Mouse (Mus musculus) gastrocnemius, postnatal 10 days (tissue): ENCODE results near the gene Mia2. TPM values are rescaled to one million over a fixed set of nuclear protein-coding genes. Genes with fewer than 3 reads are reported as not detected.
"Not testable (repeated sequence)": the region's sequence is repeated elsewhere in the genome, so short reads cannot be mapped to it uniquely, and the experiment has no call there.

Experiments
- DNase-seq: peaks from one replicate; pipeline ENCODE4 v3.0.0; 2021; ENCODE audit warnings: mixed read lengths
- long read RNA-seq, 2 experiments: library from polyadenylated mRNA; stranded (forward); transcript quantifications; one replicate each; pipeline ENCODE4 v2.0.0; 2021
- total RNA-seq, 2 experiments: library from RNA; stranded (reverse); gene quantifications; 2 replicates each; pipeline ENCODE4 v1.2.3; 2021

Gene Mia2
- 10 to 100 TPM; 67.3 to 77.8 TPM for total RNA-seq
- long read RNA-seq, experiment 1, full-length matches to known transcripts: 16 of 56 reads
- long read RNA-seq, experiment 1, partial matches to known transcripts: 0 of 56 reads
- long read RNA-seq, experiment 1, other reads (novel, unspliced or antisense): 40 of 56 reads
- long read RNA-seq, experiment 2, full-length matches to known transcripts: 12 of 50 reads
- long read RNA-seq, experiment 2, partial matches to known transcripts: 0 of 50 reads
- long read RNA-seq, experiment 2, other reads (novel, unspliced or antisense): 38 of 50 reads

DNA sequence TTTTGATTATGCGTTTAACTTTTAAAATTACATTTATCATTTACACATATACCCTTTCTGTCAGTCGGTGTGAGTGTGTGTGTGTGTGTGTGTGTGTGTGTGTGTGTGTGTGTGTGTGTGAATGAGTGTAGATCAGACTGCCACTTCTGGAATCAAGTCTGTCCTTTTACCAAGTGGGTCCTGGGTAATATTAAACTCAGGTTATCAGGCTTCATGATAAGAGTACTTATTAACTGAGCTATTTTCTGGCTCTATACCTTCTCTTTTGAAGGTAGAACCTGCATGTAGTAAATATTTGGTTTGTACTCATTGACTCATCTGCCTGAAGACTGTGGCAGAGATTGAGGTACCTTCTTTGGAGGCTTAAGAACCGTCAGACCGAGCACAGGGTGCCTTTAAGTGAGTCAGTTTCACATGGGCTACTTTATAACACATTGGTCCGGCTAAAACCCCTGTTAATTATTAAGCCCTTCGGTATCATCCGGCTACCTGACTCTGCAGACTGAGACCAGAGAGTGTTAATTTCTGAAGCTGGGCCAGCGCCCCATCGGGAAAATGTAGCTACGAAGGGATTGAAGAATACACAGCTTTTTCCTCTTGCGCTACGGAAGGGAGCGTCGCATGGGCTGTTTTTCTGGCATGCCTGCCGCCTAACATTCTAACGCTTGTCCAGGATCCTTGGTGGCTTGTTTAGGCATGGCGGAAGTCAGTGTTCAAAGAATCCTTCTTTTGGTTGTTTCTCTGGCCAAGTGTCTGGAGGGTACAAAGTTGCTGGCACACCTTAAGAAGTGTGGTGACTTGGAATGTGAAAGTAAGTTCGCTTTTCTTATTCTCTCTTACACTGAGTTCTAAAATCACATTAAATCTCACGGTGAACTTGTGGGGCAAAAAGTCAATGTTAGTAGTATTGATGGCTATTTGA lies at the start of gene Mia2:
Gene Mia2 (plus strand): TSS at position 696 of the 922 bp plus-strand sequence.
- DNase-seq: no peak

DNA sequence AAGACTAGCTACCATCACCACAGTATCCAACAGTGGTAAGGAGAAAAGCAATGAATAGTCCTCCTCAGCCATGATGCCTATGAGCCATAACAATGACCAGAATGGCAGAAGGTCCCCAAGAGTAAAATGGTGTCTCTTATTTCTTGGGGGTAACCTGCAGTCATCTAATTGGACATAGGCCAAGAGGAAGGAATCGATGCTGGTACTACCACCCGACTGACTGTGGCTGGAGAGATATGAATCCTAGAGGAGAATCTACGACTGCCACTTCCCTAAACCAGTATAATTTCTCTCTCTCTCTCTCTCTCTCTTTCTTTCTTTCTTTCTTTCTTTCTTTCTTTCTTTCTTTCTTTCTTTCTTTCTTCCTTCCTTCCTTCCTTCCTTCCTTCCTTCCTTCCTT lies 43.1 kb upstream of the Mia2 start:
- DNase-seq: no peak

DNA sequence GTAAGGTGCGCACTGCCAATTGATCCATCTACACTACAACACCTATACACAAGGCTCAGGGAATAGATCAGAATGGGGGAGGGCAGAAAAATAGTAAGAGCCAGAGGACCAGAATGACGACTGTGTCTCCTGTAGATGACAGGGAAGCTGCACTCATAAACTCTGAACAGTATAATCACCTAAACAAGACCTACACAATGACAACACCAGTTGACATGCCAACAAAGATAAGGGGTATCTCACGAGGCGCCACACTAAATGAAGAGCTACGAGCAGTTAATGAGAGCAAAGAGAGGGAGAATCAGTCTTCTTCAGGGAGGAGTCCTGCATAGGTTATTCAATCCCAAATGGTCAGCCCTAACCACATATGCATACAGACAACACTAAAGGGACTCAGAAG lies 42.4 kb upstream of the Mia2 start:
- DNase-seq: no peak

DNA sequence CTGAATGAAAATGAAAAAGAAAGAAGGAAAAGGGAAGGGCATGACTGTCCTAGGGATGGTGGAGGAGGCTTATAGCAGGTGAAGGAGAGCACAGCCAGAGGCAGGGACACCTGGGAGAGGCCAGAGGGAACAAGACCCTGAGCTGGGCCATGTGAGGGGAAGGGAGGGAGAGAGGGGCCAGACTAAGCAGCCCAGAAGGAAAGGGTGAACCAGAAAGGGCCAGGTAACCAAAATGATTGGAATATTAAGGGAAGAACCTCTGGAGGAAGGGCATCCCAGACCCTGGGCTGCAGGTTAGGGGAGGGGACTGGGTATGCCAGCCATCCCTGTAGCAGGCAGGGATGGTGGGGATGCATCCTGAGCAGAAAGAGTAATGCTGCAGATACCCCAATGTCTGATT lies 41.6 kb upstream of the Mia2 start:
- no peak for DNase-seq

DNA sequence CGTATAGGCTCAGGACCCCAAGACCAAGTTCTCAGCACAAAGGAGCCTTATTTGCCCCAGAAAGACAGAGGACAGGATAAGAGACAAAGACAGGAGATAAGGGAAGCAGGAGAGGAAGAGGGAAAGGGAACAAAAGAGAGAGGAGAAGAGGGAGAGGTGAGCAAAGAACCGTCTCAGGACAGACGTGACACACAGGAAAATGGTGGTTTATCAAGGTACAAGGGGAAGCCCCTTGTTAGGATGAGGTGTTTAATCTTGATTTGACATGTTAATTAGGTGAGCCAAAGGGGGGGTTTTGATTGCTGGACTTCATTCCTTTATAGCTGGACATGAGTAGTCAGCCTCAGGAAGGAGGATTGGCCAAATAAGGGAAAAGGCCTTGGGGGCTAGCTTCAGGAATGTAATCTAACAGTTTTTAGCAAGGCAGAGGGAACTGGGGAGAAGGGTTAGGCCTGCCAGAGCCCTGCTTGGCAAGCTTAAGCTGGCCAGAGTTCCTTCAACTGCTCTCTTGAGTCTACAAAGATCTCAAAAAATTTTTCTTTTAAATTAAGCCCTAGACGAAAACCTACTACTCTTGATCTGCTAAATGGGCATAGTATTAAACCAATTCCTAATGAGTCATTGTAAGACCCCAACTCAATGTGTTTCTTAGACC lies 40.3 kb upstream of the Mia2 start:
- no peak for DNase-seq

DNA sequence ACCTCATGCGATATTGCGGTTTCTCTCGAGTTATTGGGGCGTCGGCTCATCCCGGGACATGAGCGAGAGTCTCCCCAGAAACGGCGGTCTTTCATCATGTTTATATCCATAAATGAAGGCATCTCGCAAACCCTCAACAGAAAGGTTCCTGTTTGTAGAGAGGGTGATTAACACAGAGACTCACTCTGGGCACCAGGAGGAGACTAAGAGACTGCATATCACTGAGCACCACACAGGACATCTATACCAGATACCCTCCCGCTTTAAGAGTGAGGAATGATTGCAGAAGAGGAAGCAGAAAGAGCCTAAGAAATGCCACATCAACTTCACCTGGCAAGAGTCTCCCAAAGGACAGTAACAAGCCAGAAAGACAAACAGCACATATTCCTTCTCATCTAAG lies 39.4 kb upstream of the Mia2 start:
- no peak for DNase-seq

DNA sequence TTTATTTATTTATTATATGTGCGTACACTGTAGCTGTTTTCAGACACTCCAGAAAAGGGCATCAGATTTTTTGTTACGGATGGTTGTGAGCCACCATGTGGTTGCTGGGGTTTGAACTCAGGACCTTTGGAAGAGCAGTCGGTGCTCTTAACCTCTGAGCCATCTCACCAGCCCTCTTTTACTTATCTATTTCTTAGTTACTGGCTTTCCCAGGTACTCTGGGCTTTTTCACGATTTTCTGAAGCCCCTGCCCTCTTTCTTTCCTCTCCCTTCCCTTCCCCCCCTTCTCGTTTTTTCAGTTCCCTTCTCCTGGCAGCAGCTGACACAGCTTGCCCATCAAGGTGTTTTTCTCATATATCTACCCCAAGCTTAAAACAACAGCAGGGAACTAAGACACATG lies 37.4 kb upstream of the Mia2 start:
- DNase-seq: not testable (repeated sequence)

DNA sequence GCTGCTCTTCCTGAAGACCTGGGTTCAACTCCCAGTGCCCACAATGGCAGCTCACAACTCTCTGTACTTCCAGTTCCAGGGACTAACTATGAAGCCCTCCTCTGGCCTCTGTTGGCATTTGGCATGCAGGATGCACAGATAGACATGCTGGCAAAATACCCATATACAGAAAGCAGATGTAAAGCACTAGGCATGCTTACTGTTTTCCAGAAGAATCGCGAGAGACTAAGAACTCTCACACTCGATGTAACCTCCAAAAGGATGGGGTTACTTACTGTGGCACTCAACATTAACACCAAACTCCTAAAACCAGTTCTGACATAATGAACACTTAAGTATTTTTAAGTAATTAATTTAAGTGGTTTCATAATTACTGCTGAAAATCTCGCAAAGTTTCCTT lies 35.3 kb upstream of the Mia2 start:
- DNase-seq: no peak

DNA sequence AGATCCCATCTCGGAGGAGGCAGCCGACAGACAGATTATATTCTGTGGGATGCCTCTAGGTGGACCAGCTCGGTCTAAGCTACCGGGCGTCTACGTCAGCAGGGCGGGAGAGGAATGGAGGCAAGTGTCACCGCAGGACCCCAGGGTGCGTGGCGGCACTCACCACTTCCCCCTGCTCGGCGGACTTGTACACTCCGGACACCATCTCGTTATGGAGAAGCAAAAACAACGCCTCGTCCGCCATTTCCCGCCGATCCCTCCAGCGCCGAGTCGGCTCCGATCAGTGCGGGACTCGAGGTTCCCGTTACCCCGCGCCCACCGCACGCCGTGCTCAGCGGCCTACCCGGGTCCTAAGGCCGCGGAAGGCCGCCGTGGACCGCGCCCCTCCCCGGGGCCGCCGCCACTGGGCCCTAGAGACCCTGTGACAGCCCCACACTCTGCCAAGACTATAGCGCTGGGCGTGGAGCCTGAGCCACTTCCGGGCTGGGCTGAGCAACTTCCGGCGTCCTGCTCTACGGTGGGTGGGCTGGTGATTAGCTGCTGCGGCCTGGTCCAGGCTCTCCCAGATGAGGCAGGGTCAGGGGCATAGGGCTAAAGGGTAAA lies 34.5 kb upstream of the Mia2 start, which contains the start of gene Trappc6b:
Gene Trappc6b (minus strand): TSS at position 480 of the 603 bp plus-strand sequence.
- DNase-seq: peak; percentile 79

DNA sequence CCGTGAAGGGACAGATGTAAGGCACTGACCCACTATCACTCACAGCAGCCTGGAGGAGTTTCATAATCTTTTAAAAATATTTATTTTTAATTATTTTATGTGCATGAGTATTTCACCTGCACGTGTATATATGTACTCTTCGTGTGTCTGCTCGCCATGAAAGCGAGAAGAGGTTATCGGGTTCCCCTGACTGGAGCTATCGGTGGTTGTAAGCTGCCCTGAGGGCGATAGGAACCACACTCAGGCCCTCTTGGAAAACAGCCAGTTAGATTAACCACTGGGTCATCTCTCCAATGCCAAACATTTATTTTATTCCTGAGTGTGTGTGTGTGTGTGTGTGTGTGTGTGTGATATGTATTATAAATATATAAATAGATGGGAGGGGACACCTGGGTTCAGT lies 30.8 kb upstream of the Mia2 start:
- no peak for DNase-seq

DNA sequence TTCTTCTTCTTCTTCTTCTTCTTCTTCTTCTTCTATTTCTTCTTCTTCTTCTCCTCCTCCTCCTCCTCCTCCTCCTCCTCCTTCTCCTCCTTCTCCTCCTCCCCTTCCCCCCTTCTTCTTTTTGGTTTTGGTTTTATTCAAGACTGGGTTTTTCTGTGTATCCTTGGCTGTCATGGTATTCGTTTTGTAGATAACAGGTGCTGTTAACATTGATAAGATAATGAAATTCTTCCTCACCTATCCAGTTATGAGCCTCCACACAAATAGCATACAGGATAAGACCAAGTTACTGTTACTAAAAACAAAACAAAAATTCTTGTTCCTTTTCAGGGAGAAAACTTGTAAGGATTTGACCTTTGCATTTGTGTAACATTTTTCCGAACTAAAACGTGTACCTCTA lies 29.8 kb upstream of the Mia2 start:
- no peak for DNase-seq

DNA sequence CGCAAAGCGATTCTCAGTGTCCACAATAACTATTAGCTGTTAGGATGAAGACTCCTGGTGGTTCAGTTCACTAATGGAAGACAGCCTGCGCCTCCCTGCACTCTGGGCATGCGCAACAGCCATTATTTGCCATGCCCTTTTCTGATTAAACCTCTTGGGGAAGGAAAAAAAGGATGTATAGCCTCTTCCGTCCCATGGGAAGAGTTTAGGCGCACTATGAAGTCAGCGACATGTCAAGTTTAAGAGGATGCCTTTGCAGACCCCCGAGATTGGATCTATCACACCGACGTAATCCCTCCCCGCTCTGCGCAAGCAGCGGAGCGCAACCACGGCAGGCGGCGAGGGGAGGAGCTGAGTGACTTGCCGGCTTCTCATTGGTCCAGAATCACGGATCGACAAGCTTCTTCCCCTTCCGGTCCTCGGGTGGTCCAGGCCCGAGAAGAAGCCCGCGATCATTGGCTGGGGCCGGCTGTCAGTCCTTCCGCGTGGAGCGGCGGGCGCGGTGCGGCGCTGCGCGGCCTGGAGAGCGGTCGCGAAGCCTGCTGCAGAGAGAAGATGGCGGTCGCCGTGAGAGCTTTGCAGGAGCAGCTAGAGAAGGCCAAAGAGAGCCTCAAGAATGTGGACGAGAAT lies 29.0 kb upstream of the Mia2 start, which contains the start of gene Pnn:
Gene Pnn (plus strand): TSS at position 437 of the 630 bp plus-strand sequence.
- peak; percentile 94 for DNase-seq

DNA sequence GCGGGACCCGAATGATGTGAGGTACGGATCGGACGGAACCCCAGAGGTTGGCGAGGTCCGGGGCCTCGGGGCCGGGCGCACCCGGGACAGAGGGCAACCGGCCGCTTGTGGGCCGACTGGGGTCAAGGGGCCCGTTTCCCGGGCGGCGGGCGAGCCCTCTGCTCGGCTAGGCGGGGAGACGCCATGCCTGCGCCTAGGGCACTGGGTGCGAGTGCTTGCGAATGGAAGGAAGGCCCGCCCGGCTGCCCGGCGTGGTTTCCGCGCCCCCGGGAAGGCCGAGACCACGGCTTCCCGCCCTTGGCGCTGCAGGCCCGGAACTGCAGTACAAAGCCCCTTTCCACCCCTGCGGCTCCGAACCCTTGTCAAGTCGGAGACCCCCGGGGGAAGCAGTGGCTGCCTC lies 28.5 kb upstream of the Mia2 start:
- DNase-seq: peak; percentile 49

DNA sequence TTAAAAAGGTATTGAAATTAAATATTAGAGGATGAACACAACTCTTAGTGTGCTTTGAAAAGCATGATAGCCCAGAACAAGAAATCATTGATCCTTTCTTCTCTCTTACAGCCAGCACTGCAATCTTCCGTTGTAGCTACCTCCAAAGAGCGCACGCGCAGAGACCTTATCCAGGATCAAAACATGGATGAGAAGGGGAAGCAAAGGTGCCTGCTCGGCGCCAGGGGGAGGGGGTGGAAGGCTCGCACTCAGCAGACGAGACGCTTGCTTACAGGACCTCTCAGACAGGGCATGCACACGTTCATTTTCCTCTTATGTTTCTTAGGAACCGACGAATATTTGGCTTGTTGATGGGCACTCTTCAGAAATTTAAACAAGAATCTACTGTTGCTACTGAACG lies 26.8 kb upstream of the Mia2 start:
- no peak for DNase-seq

DNA sequence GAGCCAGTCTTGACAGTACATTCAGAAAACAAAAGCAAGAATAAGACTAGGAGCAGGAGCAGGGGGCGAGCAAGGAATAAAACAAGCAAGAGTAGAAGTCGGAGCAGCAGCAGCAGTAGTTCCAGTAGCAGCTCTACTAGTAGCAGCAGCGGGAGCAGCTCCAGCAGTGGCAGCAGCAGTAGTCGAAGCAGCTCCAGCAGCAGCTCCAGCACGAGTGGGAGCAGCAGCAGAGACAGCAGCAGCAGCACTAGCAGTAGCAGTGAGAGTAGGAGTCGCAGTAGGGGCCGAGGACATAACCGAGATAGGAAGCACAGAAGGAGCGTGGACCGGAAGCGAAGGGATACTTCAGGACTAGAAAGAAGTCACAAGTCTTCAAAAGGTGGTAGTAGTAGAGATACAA lies 23.3 kb upstream of the Mia2 start:
- DNase-seq: no peak

DNA sequence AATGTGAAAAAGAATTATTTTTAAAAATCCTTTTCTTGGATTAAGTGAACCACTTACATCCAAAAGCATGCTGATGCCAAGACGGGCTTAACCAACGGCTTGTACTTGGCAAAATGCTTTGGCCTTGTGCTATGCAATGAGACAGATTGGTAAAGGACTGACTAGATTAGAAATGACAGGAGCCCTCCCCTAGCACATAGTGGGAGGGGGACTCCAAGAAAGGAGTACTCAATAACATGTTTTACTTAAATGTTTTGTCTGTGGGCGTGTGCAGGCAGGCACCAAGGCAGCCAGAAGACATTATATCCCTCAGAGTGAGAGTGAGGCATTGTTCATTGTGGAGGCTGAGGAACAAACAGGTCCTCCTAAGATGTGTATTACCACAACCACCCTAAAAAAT lies 21.5 kb upstream of the Mia2 start:
- DNase-seq: no peak

DNA sequence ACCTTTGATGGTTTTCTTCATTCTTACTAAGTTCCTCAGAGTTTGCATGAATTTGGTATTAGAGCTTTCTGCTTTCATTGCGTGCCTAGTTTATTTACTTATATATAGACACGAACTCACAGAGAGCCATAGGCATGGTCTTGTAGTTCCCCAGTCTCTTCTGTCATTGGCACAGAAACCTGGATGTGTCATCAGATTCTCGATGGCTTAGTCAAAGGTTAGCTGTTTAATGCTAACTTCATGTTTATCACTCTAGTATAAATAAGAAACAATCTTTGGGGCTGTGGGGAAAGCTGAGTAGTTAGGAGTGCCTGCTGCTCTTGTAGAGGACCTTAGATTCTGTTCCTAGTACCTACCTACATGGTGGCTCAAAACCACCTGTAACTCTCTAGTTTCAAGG lies 18.6 kb upstream of the Mia2 start:
- DNase-seq: no peak

DNA sequence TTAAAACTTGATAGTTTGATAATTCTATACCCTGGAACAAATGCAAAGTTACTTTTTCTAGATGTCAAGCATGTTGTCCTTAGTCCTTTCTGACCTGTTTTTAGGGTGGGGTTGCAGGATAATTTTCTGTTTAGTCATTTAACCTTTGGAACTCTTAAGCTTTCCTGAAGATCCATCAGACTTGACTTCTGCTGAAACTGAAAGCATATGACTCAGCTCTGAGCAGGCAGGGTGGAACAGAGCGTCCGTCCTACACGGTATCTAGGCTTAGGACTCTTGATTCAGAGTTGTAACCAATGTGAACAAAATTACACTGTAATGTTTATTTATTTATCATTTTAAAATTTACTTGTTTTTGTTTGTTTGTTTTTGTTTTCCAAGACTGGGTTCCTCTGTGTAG lies 17.7 kb upstream of the Mia2 start:
- no peak for DNase-seq

DNA sequence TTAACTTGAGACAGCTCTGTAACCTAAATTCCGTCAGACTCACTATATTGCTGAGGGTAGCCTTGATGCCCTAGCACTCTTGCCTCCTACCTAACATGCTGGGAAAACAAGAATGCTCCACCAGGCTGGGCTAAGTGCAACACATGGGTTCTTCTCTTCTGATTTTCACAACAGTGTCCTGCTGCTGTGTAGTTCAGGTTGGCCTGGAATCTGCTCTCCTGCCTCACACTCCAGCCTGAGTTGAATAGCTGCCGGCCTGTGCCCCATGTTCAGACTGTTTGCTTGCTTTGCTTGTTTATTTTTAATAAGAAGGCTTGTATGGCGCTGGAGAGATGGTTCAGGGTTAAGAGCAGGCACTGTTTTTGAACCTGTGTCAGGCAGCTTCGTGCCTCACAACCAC lies 15.1 kb upstream of the Mia2 start:
- no peak for DNase-seq

DNA sequence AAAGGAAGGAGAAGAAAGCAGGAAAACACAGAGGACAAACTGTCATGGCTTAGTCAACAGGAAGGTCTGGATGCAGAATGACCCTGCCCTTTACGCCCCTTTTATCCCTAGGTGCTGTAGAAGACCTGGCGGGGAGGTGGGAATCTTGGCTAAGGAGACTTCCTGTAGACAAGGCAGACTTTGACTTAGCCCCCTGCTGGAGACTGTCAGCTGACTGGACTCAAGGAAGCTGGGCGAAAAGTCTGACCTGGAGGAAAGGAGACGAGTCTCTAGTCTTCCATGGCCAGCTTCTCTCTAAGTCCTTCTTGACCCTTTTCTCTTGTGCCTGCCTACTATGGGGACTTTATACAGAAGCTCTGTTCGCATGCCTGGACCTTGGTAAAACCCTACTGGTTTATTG lies 11.2 kb upstream of the Mia2 start:
- no peak for DNase-seq

DNA sequence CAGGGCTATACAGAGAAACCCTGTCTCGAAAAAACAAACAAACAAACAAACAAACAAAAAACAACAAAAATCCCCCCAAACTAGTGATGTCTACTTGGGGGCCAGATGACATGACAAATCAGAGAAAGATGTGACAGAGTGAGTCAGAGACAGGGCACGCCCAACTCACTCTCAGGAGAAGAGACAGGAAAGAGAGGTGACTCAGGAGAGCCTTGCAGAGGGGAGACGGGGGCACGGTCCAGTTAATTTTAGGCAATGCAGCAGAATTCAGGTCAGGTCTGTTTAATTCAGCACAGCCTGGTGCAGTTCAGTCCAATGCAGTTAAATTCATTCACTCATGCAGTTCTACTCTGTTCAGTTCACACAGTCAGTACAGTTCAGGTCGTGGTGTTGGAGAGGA lies 9.4 kb upstream of the Mia2 start:
- DNase-seq: no peak

DNA sequence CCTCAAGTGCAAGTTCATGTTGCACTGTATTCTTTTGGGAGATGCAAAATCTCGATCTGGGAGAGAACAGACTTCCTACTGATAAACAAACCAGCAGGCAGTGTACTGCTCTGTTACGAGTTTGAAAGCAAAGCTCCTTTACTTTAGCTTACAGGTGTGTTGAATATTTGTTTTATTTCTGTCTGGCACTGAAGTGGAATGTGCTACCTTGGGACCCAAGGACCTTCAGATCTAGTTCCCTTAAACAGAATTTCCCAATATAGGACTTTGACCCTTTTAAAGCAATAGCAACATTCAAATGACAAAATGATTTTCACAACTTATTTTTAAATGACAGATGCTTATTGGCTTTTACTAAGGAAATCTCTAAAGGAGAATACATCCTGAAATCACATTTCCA lies 2.1 kb upstream of the Mia2 start:
- no peak for DNase-seq
